Comparison of ENCODE assay signal across 8 mouse cellular contexts in genomic region chr7:137085969-137086606, GRCm38 (mm10).
A peak's percentile ranks its signal among the peaks of the same experiment; 100 is the strongest.
DNase-seq lines count a peak whose midpoint lies in the region; ATAC-seq and TF ChIP-seq lines count a peak whose summit lies in the region.

No protein-coding gene starts in this region.

- no peak for TF ChIP-seq EP300 in liver, postnatal 0 days (IDR thresholded peaks at IDR 0.05; ENCODE audit: low read depth)

- peaks cover 26% of the 10 kb centered on the region for H3K4me1 ChIP-seq in hindbrain, embryonic 13.5 days (replicated peaks)
- peaks cover 21% of the 10 kb centered on the region for H3K4me1 ChIP-seq in hindbrain, embryonic 10.5 days (replicated peaks)
- H3K4me1 ChIP-seq in hindbrain, postnatal 0 days (ENCODE audit: insufficient read depth, low read length): peaks cover 7% of the 10 kb centered on the region; the same call in 1 of the 2 replicates
- H3K4me1 ChIP-seq in liver, postnatal 0 days (ENCODE audit: insufficient read depth): no peaks in the 10 kb centered on the region
- H3K4me1 ChIP-seq in stomach, embryonic 15.5 days: peaks cover 21% of the 10 kb centered on the region

- TF ChIP-seq CTCF in hindbrain, postnatal 0 days (IDR thresholded peaks at IDR 0.05; ENCODE audit: low read depth): no peak
- TF ChIP-seq CTCF in liver, postnatal 0 days (IDR thresholded peaks at IDR 0.05; ENCODE audit: low read depth): no peak

- H3K9ac ChIP-seq in hindbrain, embryonic 13.5 days: no peak overlapping the region
- no peak overlapping the region for H3K9ac ChIP-seq in hindbrain, postnatal 0 days (replicated peaks; ENCODE audit: low read length)
- H3K9ac ChIP-seq in liver, postnatal 0 days (replicated peaks): no peak overlapping the region
- H3K9ac ChIP-seq in stomach, embryonic 15.5 days: no peak overlapping the region

- H3K9me3 ChIP-seq in hindbrain, embryonic 13.5 days: no peaks in the 10 kb centered on the region
- H3K9me3 ChIP-seq in hindbrain, embryonic 10.5 days: no peaks in the 10 kb centered on the region
- H3K9me3 ChIP-seq in hindbrain, postnatal 0 days (ENCODE audit: low read length): no peaks in the 10 kb centered on the region
- H3K9me3 ChIP-seq in liver, postnatal 0 days (ENCODE audit: low read length): no peaks in the 10 kb centered on the region
- no peaks in the 10 kb centered on the region for H3K9me3 ChIP-seq in stomach, embryonic 15.5 days

- no peak for DNase-seq in hindbrain, embryonic 10.5 days (ENCODE audit: low spot score)
- DNase-seq in gastrocnemius, adult 18-20 months (ENCODE audit: low spot score): peak; percentile 78
- DNase-seq in hindbrain, postnatal 0 days (ENCODE audit: low spot score): peak; percentile 79
- peak; percentile 56 for DNase-seq in liver, postnatal 0 days
- no peak for DNase-seq in frontal cortex, postnatal 36 days (ENCODE audit: low spot score in 2 of 2)
- no peak for DNase-seq in cerebellum, adult 9-11 months

- no peak overlapping the region for H3K4me2 ChIP-seq in hindbrain, embryonic 13.5 days
- H3K4me2 ChIP-seq in hindbrain, postnatal 0 days (ENCODE audit: low read depth, low read length): no peak overlapping the region
- H3K4me2 ChIP-seq in liver, postnatal 0 days (ENCODE audit: low read depth, low read length): no peak overlapping the region
- no peak overlapping the region for H3K4me2 ChIP-seq in stomach, embryonic 15.5 days

- H3K36me3 ChIP-seq in hindbrain, embryonic 13.5 days: no peaks in the 10 kb centered on the region
- no peaks in the 10 kb centered on the region for H3K36me3 ChIP-seq in hindbrain, embryonic 10.5 days
- H3K36me3 ChIP-seq in hindbrain, postnatal 0 days (ENCODE audit: insufficient read depth, low read length): no peaks in the 10 kb centered on the region
- no peaks in the 10 kb centered on the region for H3K36me3 ChIP-seq in liver, postnatal 0 days (replicated peaks; ENCODE audit: insufficient read depth, low read length)
- no peaks in the 10 kb centered on the region for H3K36me3 ChIP-seq in stomach, embryonic 15.5 days

- H3K27me3 ChIP-seq in hindbrain, embryonic 13.5 days: no peaks in the 10 kb centered on the region; the same call in 1 of the 2 replicates
- 0 out of 2 replicates have a peak, but pooled peaks cover 4% of the 10 kb centered on the region for H3K27me3 ChIP-seq in hindbrain, embryonic 10.5 days (ENCODE audit: insufficient read depth, poor library complexity, severe bottlenecking)
- no peaks in the 10 kb centered on the region for H3K27me3 ChIP-seq in hindbrain, postnatal 0 days (ENCODE audit: insufficient read depth, low read length)
- no peaks in the 10 kb centered on the region for H3K27me3 ChIP-seq in liver, postnatal 0 days (ENCODE audit: insufficient read depth, low read length)
- H3K27me3 ChIP-seq in stomach, embryonic 15.5 days (replicated peaks): no peaks in the 10 kb centered on the region

- H3K27ac ChIP-seq in hindbrain, embryonic 13.5 days: peak overlapping the region; percentile 65
- H3K27ac ChIP-seq in hindbrain, embryonic 10.5 days: no peak overlapping the region
- no peak overlapping the region for H3K27ac ChIP-seq in hindbrain, postnatal 0 days
- no peak overlapping the region for H3K27ac ChIP-seq in liver, postnatal 0 days (ENCODE audit: low read depth)
- peak overlapping the region; percentile 62; the same call in 1 of the 2 replicates for H3K27ac ChIP-seq in stomach, embryonic 15.5 days

- no peak for ATAC-seq in hindbrain, embryonic 13.5 days (ENCODE audit: low FRiP score)
- ATAC-seq in hindbrain, postnatal 0 days: peak; percentile 66
- peak; percentile 75 for ATAC-seq in liver, postnatal 0 days
- peak; percentile 77 for ATAC-seq in stomach, embryonic 15.5 days (ENCODE audit: insufficient read depth, low FRiP score, low read depth)

- H3K4me3 ChIP-seq in hindbrain, embryonic 13.5 days: no peak overlapping the region
- H3K4me3 ChIP-seq in hindbrain, embryonic 10.5 days: no peak overlapping the region
- no peak overlapping the region for H3K4me3 ChIP-seq in hindbrain, postnatal 0 days (ENCODE audit: low read length)
- H3K4me3 ChIP-seq in liver, postnatal 0 days (ENCODE audit: low read depth, low read length): no peak overlapping the region
- H3K4me3 ChIP-seq in stomach, embryonic 15.5 days (replicated peaks): no peak overlapping the region

- 46% methylated on average over 14 of the region's 14 CpGs for WGBS in hindbrain, embryonic 13.5 days
- 74% methylated on average over 14 of the region's 14 CpGs for WGBS in hindbrain, embryonic 10.5 days
- 21% methylated on average over 14 of the region's 14 CpGs for WGBS in hindbrain, postnatal 0 days
- WGBS in liver, postnatal 0 days (ENCODE audit: insufficient replicate concordance): 54% methylated on average over 14 of the region's 14 CpGs
- WGBS in stomach, embryonic 15.5 days: 20% methylated on average over 14 of the region's 14 CpGs

Comparison
In these comparisons a context has a peak if more than half of its experiments do, and no peak if none do; other contexts are left out.
1. H3K27ac ChIP-seq: peak in hindbrain, embryonic 13.5 days (single experiment) and stomach, embryonic 15.5 days (single experiment); none in hindbrain, embryonic 10.5 days (single experiment), hindbrain, postnatal 0 days (single experiment) and liver, postnatal 0 days (single experiment).
2. DNase-seq: peak in gastrocnemius, adult 18-20 months (single experiment), hindbrain, postnatal 0 days (single experiment) and liver, postnatal 0 days (single experiment); none in hindbrain, embryonic 10.5 days (single experiment), frontal cortex, postnatal 36 days (0 of 2) and cerebellum, adult 9-11 months (single experiment).